Mouse (Mus musculus): Measurements from ENCODE around the gene Sprn. TPM values are rescaled to one million over a fixed set of nuclear protein-coding genes. Genes with fewer than 3 reads are reported as not detected.
"Not testable (repeated sequence)": the region's sequence is repeated elsewhere in the genome, so short reads cannot be mapped to it uniquely, and the experiment has no call there.

The Sprn gene
- polyA plus RNA-seq, 1 experiment from 2014 or later, result 0.54 TPM

DNA sequence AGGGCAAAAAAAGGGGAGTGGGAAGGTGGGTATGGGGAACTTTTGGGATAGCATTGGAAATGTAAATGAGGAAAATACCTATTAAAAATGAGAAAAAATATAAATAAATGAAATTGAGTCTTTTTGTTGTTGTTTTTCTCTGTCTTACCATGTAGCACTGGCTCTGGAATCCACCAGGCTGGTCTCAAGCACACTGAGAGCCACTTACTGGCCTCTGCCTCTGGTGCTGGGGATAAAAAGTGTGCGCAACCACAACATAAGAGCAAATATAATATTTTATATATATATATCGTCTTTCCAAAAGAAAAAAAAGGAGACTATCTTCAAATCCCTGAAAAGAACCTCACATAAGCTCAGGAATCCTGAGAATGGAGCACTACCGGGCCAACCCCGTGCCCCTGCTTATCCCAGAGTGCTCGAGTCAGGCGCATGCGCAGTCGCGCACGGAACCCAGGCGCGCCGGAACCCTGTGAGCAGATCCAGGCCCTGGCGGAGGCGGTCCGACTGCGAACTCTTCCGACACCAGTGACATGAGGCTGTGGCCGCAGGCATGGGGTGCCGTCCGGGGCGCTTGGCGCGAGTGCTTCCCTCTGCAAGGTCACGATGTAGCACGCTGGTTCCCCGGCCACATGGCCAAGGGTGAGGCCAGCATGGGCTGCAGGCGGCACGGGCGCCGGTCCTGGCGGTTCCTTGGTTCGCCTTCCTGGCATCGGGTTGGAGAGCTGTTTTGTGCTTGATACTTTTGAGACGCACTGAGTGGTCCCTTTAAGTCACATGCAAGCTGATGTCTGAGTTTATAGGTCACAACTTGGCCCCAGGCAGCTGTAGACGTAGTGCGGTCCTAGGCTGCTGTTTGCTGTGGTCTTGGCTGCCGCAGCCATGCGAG, 17.3 kb downstream of the Sprn start, which contains the start of gene Mtg1:
Mtg1 (plus strand) TSS at position 430 of the 886 bp plus-strand sequence.
- Histone ChIP-seq H3K9me3 (ENCODE audit: control insufficient read depth, low read depth, low read length) (no peaks in the 10 kb centered on the region), H3K27ac (ENCODE audit: low read length) (peak within 1 kb of the TSS; percentile 44), H3K9ac (replicated peaks; ENCODE audit: low read depth, low read length) (peak within 1 kb of the TSS; percentile 81), H3K36me3 (ENCODE audit: control insufficient read depth, insufficient read depth, low read length) (no peaks in the 10 kb centered on the region), H3K4me3 (ENCODE audit: low read depth, low read length) (peak within 1 kb of the TSS; percentile 66), H3K4me1 (ENCODE audit: control insufficient read depth, insufficient read depth, low read length) (peaks cover 4% of the 10 kb centered on the region), H3K4me2 (replicated peaks; ENCODE audit: low read depth, low read length) (peak within 1 kb of the TSS; percentile 95), H3K27me3 (ENCODE audit: control insufficient read depth, insufficient read depth, low read length) (no peaks in the 10 kb centered on the region)
- peak; percentile 94 for ATAC-seq (ENCODE audit: insufficient number of reproducible peaks, insufficient read depth, low FRiP score, low read depth)
- 2% methylated on average over 39 of the region's 39 CpGs for WGBS

GRCm38 (mm10) chr7:140135106-140135770, 19.4 kb downstream of the Sprn start:
- 83% methylated on average over 5 of the region's 5 CpGs for WGBS
- Histone ChIP-seq H3K4me3 (ENCODE audit: low read depth, low read length) (no peak overlapping the region), H3K9ac (replicated peaks; ENCODE audit: low read depth, low read length) (no peak overlapping the region), H3K9me3 (ENCODE audit: control insufficient read depth, low read depth, low read length) (no peaks in the 10 kb centered on the region), H3K27me3 (ENCODE audit: control insufficient read depth, insufficient read depth, low read length) (no peaks in the 10 kb centered on the region), H3K4me1 (ENCODE audit: control insufficient read depth, insufficient read depth, low read length) (peaks cover 4% of the 10 kb centered on the region), H3K4me2 (replicated peaks; ENCODE audit: low read depth, low read length) (no peak overlapping the region), H3K27ac (ENCODE audit: low read length) (no peak overlapping the region), H3K36me3 (ENCODE audit: control insufficient read depth, insufficient read depth, low read length) (peaks cover 7% of the 10 kb centered on the region; the same call in 1 of the 2 replicates)
- ATAC-seq (ENCODE audit: insufficient number of reproducible peaks, insufficient read depth, low FRiP score, low read depth), result no peak

DNA sequence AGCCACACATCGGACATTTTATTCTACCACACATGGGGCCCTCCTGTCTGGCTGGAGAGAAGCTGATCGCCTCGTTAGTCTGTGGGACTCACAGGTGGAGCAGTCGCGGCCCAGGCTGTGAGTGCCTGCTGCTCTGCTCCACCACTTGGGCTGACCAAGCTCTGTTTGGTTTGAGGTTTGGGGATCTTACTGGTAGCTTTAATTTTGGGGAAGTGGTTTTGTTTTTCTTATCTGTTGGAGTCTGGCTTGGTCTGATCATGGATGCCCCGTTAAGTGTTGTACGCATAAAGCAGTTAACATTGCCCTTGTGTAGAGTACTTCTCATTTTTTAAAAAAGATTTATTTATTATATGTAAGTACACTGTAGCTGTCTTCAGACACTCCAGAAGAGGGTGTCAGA, 20.6 kb downstream of the Sprn start:
- not testable (repeated sequence) for H3K4me1 ChIP-seq (ENCODE audit: control insufficient read depth, insufficient read depth, low read length); H3K27me3 ChIP-seq (ENCODE audit: control insufficient read depth, insufficient read depth, low read length); H3K4me3 ChIP-seq (ENCODE audit: low read depth, low read length); ATAC-seq (ENCODE audit: insufficient number of reproducible peaks, insufficient read depth, low FRiP score, low read depth); H3K9ac ChIP-seq (replicated peaks; ENCODE audit: low read depth, low read length); H3K4me2 ChIP-seq (replicated peaks; ENCODE audit: low read depth, low read length); H3K9me3 ChIP-seq (ENCODE audit: control insufficient read depth, low read depth, low read length); H3K27ac ChIP-seq (ENCODE audit: low read length)
- 91% methylated on average over 5 of the region's 7 CpGs for WGBS
- peaks cover 16% of the 10 kb centered on the region; the same call in 1 of the 2 replicates for H3K36me3 ChIP-seq (ENCODE audit: control insufficient read depth, insufficient read depth, low read length)

GRCm38 (mm10) chr7:140132184-140132583, 22.5 kb downstream of the Sprn start:
- not testable (repeated sequence) for H3K9me3 ChIP-seq (ENCODE audit: control insufficient read depth, low read depth, low read length); H3K4me3 ChIP-seq (ENCODE audit: low read depth, low read length); ATAC-seq (ENCODE audit: insufficient number of reproducible peaks, insufficient read depth, low FRiP score, low read depth); H3K9ac ChIP-seq (replicated peaks; ENCODE audit: low read depth, low read length); H3K4me2 ChIP-seq (replicated peaks; ENCODE audit: low read depth, low read length); H3K4me1 ChIP-seq (ENCODE audit: control insufficient read depth, insufficient read depth, low read length); H3K27me3 ChIP-seq (ENCODE audit: control insufficient read depth, insufficient read depth, low read length); H3K27ac ChIP-seq (ENCODE audit: low read length)
- WGBS, result 90% methylated on average over 7 of the region's 7 CpGs
- H3K36me3 ChIP-seq (ENCODE audit: control insufficient read depth, insufficient read depth, low read length), result peaks cover 16% of the 10 kb centered on the region; the same call in 1 of the 2 replicates

- Histone ChIP-seq H3K4me1 (ENCODE audit: control insufficient read depth, insufficient read depth, low read length) (0 out of 2 replicates have a peak, but pooled peaks cover 7% of the 10 kb centered on the region), H3K9ac (replicated peaks; ENCODE audit: low read depth, low read length) (no peak overlapping the region), H3K27me3 (ENCODE audit: control insufficient read depth, insufficient read depth, low read length) (no peaks in the 10 kb centered on the region), H3K36me3 (ENCODE audit: control insufficient read depth, insufficient read depth, low read length) (peaks cover 16% of the 10 kb centered on the region; the same call in 1 of the 2 replicates), H3K27ac (ENCODE audit: low read length) (no peak overlapping the region), H3K9me3 (ENCODE audit: control insufficient read depth, low read depth, low read length) (no peaks in the 10 kb centered on the region), H3K4me2 (replicated peaks; ENCODE audit: low read depth, low read length) (no peak overlapping the region), H3K4me3 (ENCODE audit: low read depth, low read length) (no peak overlapping the region)
- ATAC-seq (ENCODE audit: insufficient number of reproducible peaks, insufficient read depth, low FRiP score, low read depth), result no peak
- WGBS, result 84% methylated on average over 2 of the region's 2 CpGs
Measured at GRCm38 (mm10) chr7:140127911-140128310, 26.8 kb downstream of the Sprn start.

GRCm38 (mm10) chr7:140126934-140127333, 27.7 kb downstream of the Sprn start:
- Histone ChIP-seq H3K36me3 (ENCODE audit: control insufficient read depth, insufficient read depth, low read length) (peaks cover 16% of the 10 kb centered on the region; the same call in 1 of the 2 replicates), H3K27me3 (ENCODE audit: control insufficient read depth, insufficient read depth, low read length) (no peaks in the 10 kb centered on the region), H3K27ac (ENCODE audit: low read length) (no peak overlapping the region), H3K4me1 (ENCODE audit: control insufficient read depth, insufficient read depth, low read length) (0 out of 2 replicates have a peak, but pooled peaks cover 7% of the 10 kb centered on the region), H3K4me2 (replicated peaks; ENCODE audit: low read depth, low read length) (peak overlapping the region; percentile 17; the same call in 1 of the 2 replicates), H3K9me3 (ENCODE audit: control insufficient read depth, low read depth, low read length) (no peaks in the 10 kb centered on the region), H3K4me3 (ENCODE audit: low read depth, low read length) (no peak overlapping the region), H3K9ac (replicated peaks; ENCODE audit: low read depth, low read length) (no peak overlapping the region)
- ATAC-seq (ENCODE audit: insufficient number of reproducible peaks, insufficient read depth, low FRiP score, low read depth), result no peak
- whole genome bisulfite sequencing, result 71% methylated on average over 3 of the region's 3 CpGs

- Histone ChIP-seq H3K4me2 (replicated peaks; ENCODE audit: low read depth, low read length) (peak overlapping the region; percentile 53), H3K4me1 (ENCODE audit: control insufficient read depth, insufficient read depth, low read length) (0 out of 2 replicates have a peak, but pooled peaks cover 7% of the 10 kb centered on the region), H3K4me3 (ENCODE audit: low read depth, low read length) (peak overlapping the region; percentile 75), H3K36me3 (ENCODE audit: control insufficient read depth, insufficient read depth, low read length) (peaks cover 12% of the 10 kb centered on the region; the same call in 1 of the 2 replicates), H3K9ac (replicated peaks; ENCODE audit: low read depth, low read length) (peak overlapping the region; percentile 64), H3K27ac (ENCODE audit: low read length) (no peak overlapping the region; the same call in 1 of the 2 replicates), H3K9me3 (ENCODE audit: control insufficient read depth, low read depth, low read length) (no peaks in the 10 kb centered on the region), H3K27me3 (ENCODE audit: control insufficient read depth, insufficient read depth, low read length) (no peaks in the 10 kb centered on the region)
- 3% methylated on average over 5 of the region's 5 CpGs for WGBS
- peak; percentile 24; the same call in 1 of the 2 replicates for ATAC-seq (ENCODE audit: insufficient number of reproducible peaks, insufficient read depth, low FRiP score, low read depth)
Measured at GRCm38 (mm10) chr7:140126022-140126350, 28.7 kb downstream of the Sprn start.

- Histone ChIP-seq H3K9me3 (ENCODE audit: control insufficient read depth, low read depth, low read length) (no peaks in the 10 kb centered on the region), H3K4me1 (ENCODE audit: control insufficient read depth, insufficient read depth, low read length) (0 out of 2 replicates have a peak, but pooled peaks cover 7% of the 10 kb centered on the region), H3K36me3 (ENCODE audit: control insufficient read depth, insufficient read depth, low read length) (peaks cover 11% of the 10 kb centered on the region; the same call in 1 of the 2 replicates), H3K27ac (ENCODE audit: low read length) (peak overlapping the region; percentile 52; the same call in 1 of the 2 replicates), H3K9ac (replicated peaks; ENCODE audit: low read depth, low read length) (peak overlapping the region; percentile 64), H3K4me2 (replicated peaks; ENCODE audit: low read depth, low read length) (peak overlapping the region; percentile 53), H3K27me3 (ENCODE audit: control insufficient read depth, insufficient read depth, low read length) (no peaks in the 10 kb centered on the region), H3K4me3 (ENCODE audit: low read depth, low read length) (peak overlapping the region; percentile 75)
- peak; percentile 96 for ATAC-seq (ENCODE audit: insufficient number of reproducible peaks, insufficient read depth, low FRiP score, low read depth)
- WGBS, result 1% methylated on average over 40 of the region's 40 CpGs
Measured at GRCm38 (mm10) chr7:140125278-140126021, 29.2 kb downstream of the Sprn start.

Measured in stomach, embryonic 14.5 days (tissue).